Mouse (Mus musculus): ENCODE data around the gene St6galnac3. TPM values are rescaled to one million over a fixed set of nuclear protein-coding genes. Genes with fewer than 3 reads are reported as not detected.

The St6galnac3 gene
- polyA plus RNA-seq, 1 experiment from 2014 or later, result 10.2 TPM

- H3K27me3 ChIP-seq, result no peaks in the 10 kb centered on the region
- no peak overlapping the region for H3K4me2 ChIP-seq
- no peaks in the 10 kb centered on the region for H3K36me3 ChIP-seq (replicated peaks)
- ATAC-seq (ENCODE audit: insufficient read depth), result no peak
- H3K4me3 ChIP-seq (replicated peaks), result no peak overlapping the region
- H3K9me3 ChIP-seq (replicated peaks), result no peaks in the 10 kb centered on the region
- H3K27ac ChIP-seq (replicated peaks), result no peak overlapping the region
- 75% methylated on average over 9 of the region's 9 CpGs for WGBS (ENCODE audit: insufficient replicate concordance)
- no peak overlapping the region for H3K9ac ChIP-seq
- no peaks in the 10 kb centered on the region for H3K4me1 ChIP-seq (replicated peaks)
These were observed 376.0 kb downstream of the St6galnac3 start for GRCm38 (mm10) chr3:153348797-153349465.

- no peaks in the 10 kb centered on the region for H3K27me3 ChIP-seq
- no peak overlapping the region for H3K9ac ChIP-seq
- no peaks in the 10 kb centered on the region for H3K9me3 ChIP-seq (replicated peaks)
- H3K36me3 ChIP-seq (replicated peaks), result no peaks in the 10 kb centered on the region
- H3K4me2 ChIP-seq, result no peak overlapping the region
- no peak overlapping the region for H3K4me3 ChIP-seq (replicated peaks)
- no peak for ATAC-seq (ENCODE audit: insufficient read depth)
- no peak overlapping the region for H3K27ac ChIP-seq (replicated peaks)
- H3K4me1 ChIP-seq (replicated peaks), result no peaks in the 10 kb centered on the region
- 73% methylated on average over 5 of the region's 5 CpGs for WGBS (ENCODE audit: insufficient replicate concordance)
These were observed 380.0 kb downstream of the St6galnac3 start for GRCm38 (mm10) chr3:153344979-153345378.

- 27% methylated on average over 2 of the region's 2 CpGs for WGBS (ENCODE audit: insufficient replicate concordance)
- no peaks in the 10 kb centered on the region for H3K9me3 ChIP-seq (replicated peaks)
- ATAC-seq (ENCODE audit: insufficient read depth), result no peak
These were observed 385.0 kb downstream of the St6galnac3 start for GRCm38 (mm10) chr3:153339940-153340339.

GRCm38 (mm10) chr3:153339091-153339490, 385.9 kb downstream of the St6galnac3 start:
- no peaks in the 10 kb centered on the region for H3K4me1 ChIP-seq (replicated peaks)
- H3K4me2 ChIP-seq, result no peak overlapping the region
- no peak overlapping the region for H3K9ac ChIP-seq
- no peaks in the 10 kb centered on the region for H3K36me3 ChIP-seq (replicated peaks)
- H3K4me3 ChIP-seq (replicated peaks), result no peak overlapping the region
- no peak overlapping the region for H3K27ac ChIP-seq (replicated peaks)
- ATAC-seq (ENCODE audit: insufficient read depth), result no peak
- H3K27me3 ChIP-seq, result no peaks in the 10 kb centered on the region
- no peaks in the 10 kb centered on the region for H3K9me3 ChIP-seq (replicated peaks)
- 77% methylated on average over 12 of the region's 12 CpGs for WGBS (ENCODE audit: insufficient replicate concordance)

More at GRCm38 (mm10) chr3:153339940-153340339, 385.0 kb downstream of the St6galnac3 start:
- Histone ChIP-seq H3K4me2 (no peak overlapping the region), H3K4me1 (replicated peaks) (no peaks in the 10 kb centered on the region), H3K9ac (no peak overlapping the region), H3K27ac (replicated peaks) (no peak overlapping the region), H3K4me3 (replicated peaks) (no peak overlapping the region), H3K36me3 (replicated peaks) (no peaks in the 10 kb centered on the region), H3K27me3 (no peaks in the 10 kb centered on the region)

GRCm38 (mm10) chr3:153337779-153338178, 387.2 kb downstream of the St6galnac3 start:
- Histone ChIP-seq H3K27me3 (no peaks in the 10 kb centered on the region), H3K4me2 (no peak overlapping the region), H3K4me1 (replicated peaks) (no peaks in the 10 kb centered on the region), H3K27ac (replicated peaks) (no peak overlapping the region), H3K4me3 (replicated peaks) (no peak overlapping the region), H3K36me3 (replicated peaks) (no peaks in the 10 kb centered on the region), H3K9me3 (replicated peaks) (no peaks in the 10 kb centered on the region), H3K9ac (no peak overlapping the region)
- 65% methylated on average over 3 of the region's 3 CpGs for WGBS (ENCODE audit: insufficient replicate concordance)
- no peak for ATAC-seq (ENCODE audit: insufficient read depth)

GRCm38 (mm10) chr3:153337221-153337620, 387.8 kb downstream of the St6galnac3 start:
- no peaks in the 10 kb centered on the region for H3K27me3 ChIP-seq
- no peak for ATAC-seq (ENCODE audit: insufficient read depth)
- H3K4me1 ChIP-seq (replicated peaks), result no peaks in the 10 kb centered on the region
- H3K4me2 ChIP-seq, result no peak overlapping the region
- no peaks in the 10 kb centered on the region for H3K9me3 ChIP-seq (replicated peaks)
- no peak overlapping the region for H3K4me3 ChIP-seq (replicated peaks)
- H3K27ac ChIP-seq (replicated peaks), result no peak overlapping the region
- WGBS (ENCODE audit: insufficient replicate concordance), result 76% methylated on average over 2 of the region's 2 CpGs
- no peak overlapping the region for H3K9ac ChIP-seq
- H3K36me3 ChIP-seq (replicated peaks), result no peaks in the 10 kb centered on the region

GRCm38 (mm10) chr3:153334152-153334825, 390.7 kb downstream of the St6galnac3 start:
- no peak for ATAC-seq (ENCODE audit: insufficient read depth)
- Histone ChIP-seq H3K4me2 (no peak overlapping the region), H3K36me3 (replicated peaks) (no peaks in the 10 kb centered on the region), H3K9me3 (replicated peaks) (no peaks in the 10 kb centered on the region), H3K4me3 (replicated peaks) (no peak overlapping the region), H3K4me1 (replicated peaks) (no peaks in the 10 kb centered on the region), H3K9ac (no peak overlapping the region), H3K27ac (replicated peaks) (no peak overlapping the region), H3K27me3 (no peaks in the 10 kb centered on the region)
- 59% methylated on average over 5 of the region's 5 CpGs for WGBS (ENCODE audit: insufficient replicate concordance)

- H3K27ac ChIP-seq (replicated peaks), result no peak overlapping the region
- H3K36me3 ChIP-seq (replicated peaks), result no peaks in the 10 kb centered on the region
- ATAC-seq (ENCODE audit: insufficient read depth), result no peak
- H3K9me3 ChIP-seq (replicated peaks), result no peaks in the 10 kb centered on the region
- no peaks in the 10 kb centered on the region for H3K4me1 ChIP-seq (replicated peaks)
- no peak overlapping the region for H3K4me2 ChIP-seq
- H3K9ac ChIP-seq, result no peak overlapping the region
- 54% methylated on average over 3 of the region's 3 CpGs for WGBS (ENCODE audit: insufficient replicate concordance)
- H3K27me3 ChIP-seq, result no peaks in the 10 kb centered on the region
- no peak overlapping the region for H3K4me3 ChIP-seq (replicated peaks)
These were observed 400.7 kb downstream of the St6galnac3 start for GRCm38 (mm10) chr3:153324307-153324706.

- Histone ChIP-seq H3K27ac (replicated peaks) (no peak overlapping the region), H3K4me1 (replicated peaks) (no peaks in the 10 kb centered on the region), H3K9me3 (replicated peaks) (no peaks in the 10 kb centered on the region), H3K9ac (no peak overlapping the region), H3K27me3 (no peaks in the 10 kb centered on the region), H3K36me3 (replicated peaks) (no peaks in the 10 kb centered on the region), H3K4me3 (replicated peaks) (no peak overlapping the region), H3K4me2 (no peak overlapping the region)
- ATAC-seq (ENCODE audit: insufficient read depth), result no peak
- 62% methylated on average over 8 of the region's 8 CpGs for whole genome bisulfite sequencing (ENCODE audit: insufficient replicate concordance)
These were observed 401.5 kb downstream of the St6galnac3 start for GRCm38 (mm10) chr3:153323446-153323845.

GRCm38 (mm10) chr3:153313583-153313982, 411.4 kb downstream of the St6galnac3 start:
- Histone ChIP-seq H3K4me3 (replicated peaks) (no peak overlapping the region), H3K9me3 (replicated peaks) (no peaks in the 10 kb centered on the region), H3K9ac (no peak overlapping the region), H3K4me1 (replicated peaks) (no peaks in the 10 kb centered on the region), H3K4me2 (no peak overlapping the region), H3K27ac (replicated peaks) (no peak overlapping the region), H3K36me3 (replicated peaks) (no peaks in the 10 kb centered on the region), H3K27me3 (no peaks in the 10 kb centered on the region)
- ATAC-seq (ENCODE audit: insufficient read depth), result no peak
- 31% methylated on average over 9 of the region's 9 CpGs for WGBS (ENCODE audit: insufficient replicate concordance)

GRCm38 (mm10) chr3:153313167-153313566, 411.8 kb downstream of the St6galnac3 start:
- ATAC-seq (ENCODE audit: insufficient read depth), result no peak
- no peaks in the 10 kb centered on the region for H3K4me1 ChIP-seq (replicated peaks)
- H3K4me3 ChIP-seq (replicated peaks), result no peak overlapping the region
- WGBS (ENCODE audit: insufficient replicate concordance), result 81% methylated on average over 9 of the region's 9 CpGs
- H3K27ac ChIP-seq (replicated peaks), result no peak overlapping the region
- H3K36me3 ChIP-seq (replicated peaks), result no peaks in the 10 kb centered on the region
- H3K4me2 ChIP-seq, result no peak overlapping the region
- no peaks in the 10 kb centered on the region for H3K9me3 ChIP-seq (replicated peaks)
- H3K27me3 ChIP-seq, result no peaks in the 10 kb centered on the region
- no peak overlapping the region for H3K9ac ChIP-seq

All from liver, embryonic 15.5 days (tissue).